Mouse (Mus musculus) embryonic facial prominence, embryonic 15.5 days (tissue): Measurements from ENCODE around the gene Nckap5. TPM values are rescaled to one million over a fixed set of nuclear protein-coding genes. Genes with fewer than 3 reads are reported as not detected.
A peak's percentile ranks its signal among the peaks of the same experiment; 100 is the strongest.
"Not testable (repeated sequence)": the region's sequence is repeated elsewhere in the genome, so short reads cannot be mapped to it uniquely, and the experiment has no call there.

Source experiments
- ATAC-seq: fragments of 200-750 bp; cut with Nextera tagmentation; 2 replicates; pipeline ENCODE4 v1.8.0; 2017; ENCODE audit warnings: low read depth, moderate TSS enrichment; ENCODE audit not compliant: insufficient number of reproducible peaks, low FRiP score, low TSS enrichment
- H3K27ac ChIP-seq: fragments of 300-500 bp; sonication (generic); replicated peaks from 2 replicates; pipeline ENCODE4 v1.5.1; 2015; ENCODE audit warnings: mild to moderate bottlenecking, inconsistent platforms
- H3K27me3 ChIP-seq: fragments of 300-500 bp; sonication (generic); 2 replicates; pipeline ENCODE4 v1.6.1; 2015; ENCODE audit warnings: inconsistent platforms
- H3K36me3 ChIP-seq: fragments of 300-500 bp; sonication (generic); 2 replicates; pipeline ENCODE4 v1.6.1; 2015; ENCODE audit warnings: mild to moderate bottlenecking, inconsistent platforms
- H3K4me1 ChIP-seq: fragments of 300-500 bp; sonication (generic); 2 replicates; pipeline ENCODE4 v1.6.1; 2015; ENCODE audit warnings: inconsistent platforms
- H3K4me2 ChIP-seq: fragments of 300-500 bp; sonication (generic); replicated peaks from 2 replicates; pipeline ENCODE4 v1.6.1; 2015; ENCODE audit warnings: mild to moderate bottlenecking, inconsistent platforms
- H3K4me3 ChIP-seq: fragments of 300-500 bp; sonication (generic); replicated peaks from 2 replicates; pipeline ENCODE4 v1.5.1; 2015; ENCODE audit warnings: mild to moderate bottlenecking, inconsistent platforms
- H3K9ac ChIP-seq: fragments of 300-500 bp; sonication (generic); 2 replicates; pipeline ENCODE4 v1.6.1; 2015; ENCODE audit warnings: inconsistent platforms
- H3K9me3 ChIP-seq: fragments of 300-500 bp; sonication (generic); replicated peaks from 2 replicates; pipeline ENCODE4 v1.6.1; 2016; ENCODE audit warnings: inconsistent platforms
- WGBS: fragments of 180-500 bp; shearing (Covaris S2); methylation state at CpG from one replicate; pipeline ENCODE4 v1.1.7; 2015; 5-methylcytosine and 5-hydroxymethylcytosine counted together
- polyA plus RNA-seq: library from polyadenylated mRNA; unstranded; fragments of >200 nt; fragmentation: Nextera tagmentation; extraction: Ambion mirVana; gene quantifications from 2 replicates; pipeline ENCODE4 v1.2.1, GENCODE M21; 2015

Nckap5 gene
- polyA plus RNA-seq, 1 experiment from 2014 or later: 9.8 TPM

GRCm38 (mm10) chr1:126824841-126825240 is 5.8 kb downstream of the Nckap5 start:
- Histone ChIP-seq H3K4me1 (peaks cover 6% of the 10 kb centered on the region), H3K27ac (no peak overlapping the region), H3K36me3 (no peaks in the 10 kb centered on the region), H3K27me3 (no peaks in the 10 kb centered on the region), H3K4me2 (no peak overlapping the region), H3K9me3 (no peaks in the 10 kb centered on the region), H3K4me3 (no peak overlapping the region), H3K9ac (no peak overlapping the region)
- WGBS: 59% methylated on average over 3 of the region's 3 CpGs
- no peak for ATAC-seq

GRCm38 (mm10) chr1:126822246-126822645 is 8.4 kb downstream of the Nckap5 start:
- H3K9ac ChIP-seq: no peak overlapping the region
- ATAC-seq: no peak
- H3K4me3 ChIP-seq: no peak overlapping the region
- no peaks in the 10 kb centered on the region for H3K36me3 ChIP-seq
- H3K9me3 ChIP-seq: no peaks in the 10 kb centered on the region
- H3K27me3 ChIP-seq: no peaks in the 10 kb centered on the region
- peaks cover 17% of the 10 kb centered on the region for H3K4me1 ChIP-seq
- 70% methylated on average over 6 of the region's 6 CpGs for WGBS
- no peak overlapping the region for H3K27ac ChIP-seq
- no peak overlapping the region for H3K4me2 ChIP-seq

- H3K27me3 ChIP-seq: no peaks in the 10 kb centered on the region
- peaks cover 21% of the 10 kb centered on the region for H3K4me1 ChIP-seq
- H3K4me2 ChIP-seq: peak overlapping the region; percentile 7; the same call in 1 of the 2 replicates
- H3K9me3 ChIP-seq: no peaks in the 10 kb centered on the region
- WGBS: 20% methylated on average over 9 of the region's 9 CpGs
- H3K9ac ChIP-seq: no peak overlapping the region
- no peaks in the 10 kb centered on the region for H3K36me3 ChIP-seq
- ATAC-seq: peak; percentile 83
- H3K4me3 ChIP-seq: no peak overlapping the region
- H3K27ac ChIP-seq: 0 out of 2 replicates have a peak overlapping the region, but pooled peaks have one; percentile 59
Observed at GRCm38 (mm10) chr1:126817381-126818034, 13.1 kb downstream of the Nckap5 start.

DNA sequence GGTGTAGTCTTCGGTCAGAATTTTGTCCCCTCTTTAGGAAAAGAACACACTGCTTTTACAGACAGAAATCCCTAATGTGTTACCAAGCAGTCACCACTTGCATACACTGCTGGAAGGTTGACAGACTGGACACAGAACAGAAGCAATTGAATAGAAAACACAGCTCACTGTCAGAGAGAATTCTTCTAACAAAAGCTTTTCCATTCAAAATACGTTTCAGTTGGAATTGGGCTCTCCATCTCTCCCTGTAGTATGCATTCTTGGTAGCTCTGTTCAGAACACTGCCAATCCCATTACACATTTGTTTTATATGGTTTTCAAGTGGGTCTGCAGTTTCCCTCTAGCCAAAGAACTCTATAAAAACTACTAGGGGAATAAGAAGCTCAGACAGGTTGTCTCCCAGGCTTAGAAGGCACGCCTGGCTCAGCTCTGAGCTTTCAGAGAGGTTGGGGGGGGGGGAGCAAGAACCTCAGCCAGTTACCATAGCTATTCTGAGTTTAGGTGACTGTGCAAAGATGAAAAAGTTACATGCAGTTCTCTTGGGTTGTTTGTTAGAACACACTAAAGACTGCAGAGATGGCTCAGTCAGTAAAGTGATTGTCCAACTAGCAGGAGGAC is 23.5 kb downstream of the Nckap5 start:
- Histone ChIP-seq H3K9me3 (no peaks in the 10 kb centered on the region), H3K4me3 (no peak overlapping the region), H3K27me3 (no peaks in the 10 kb centered on the region), H3K9ac (no peak overlapping the region), H3K27ac (no peak overlapping the region), H3K4me2 (no peak overlapping the region), H3K36me3 (no peaks in the 10 kb centered on the region), H3K4me1 (no peaks in the 10 kb centered on the region)
- 61% methylated on average over 3 of the region's 3 CpGs for WGBS
- no peak for ATAC-seq

DNA sequence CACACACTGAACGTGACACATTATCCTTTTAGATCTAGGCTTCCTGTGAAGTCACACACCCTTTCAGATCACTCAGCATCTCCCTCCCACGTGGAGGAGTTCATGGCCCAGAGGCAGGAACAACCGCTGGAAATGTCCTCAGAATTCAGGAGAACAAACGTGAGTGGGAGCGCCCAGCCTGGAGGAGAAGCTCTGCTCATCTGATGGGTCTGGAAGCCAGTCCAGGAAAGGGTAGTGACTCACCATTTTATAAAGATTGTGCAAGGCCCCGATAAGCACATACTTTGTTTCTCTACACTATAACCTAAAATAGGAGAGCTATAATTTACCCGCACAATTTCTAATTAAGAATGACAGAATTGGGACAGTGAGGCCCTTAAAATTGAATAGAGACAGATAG is 24.1 kb downstream of the Nckap5 start:
- Histone ChIP-seq H3K36me3 (no peaks in the 10 kb centered on the region), H3K4me2 (no peak overlapping the region), H3K9ac (no peak overlapping the region), H3K9me3 (no peaks in the 10 kb centered on the region), H3K4me1 (no peaks in the 10 kb centered on the region), H3K4me3 (no peak overlapping the region), H3K27ac (no peak overlapping the region), H3K27me3 (no peaks in the 10 kb centered on the region)
- WGBS: 57% methylated on average over 7 of the region's 7 CpGs
- no peak for ATAC-seq

DNA sequence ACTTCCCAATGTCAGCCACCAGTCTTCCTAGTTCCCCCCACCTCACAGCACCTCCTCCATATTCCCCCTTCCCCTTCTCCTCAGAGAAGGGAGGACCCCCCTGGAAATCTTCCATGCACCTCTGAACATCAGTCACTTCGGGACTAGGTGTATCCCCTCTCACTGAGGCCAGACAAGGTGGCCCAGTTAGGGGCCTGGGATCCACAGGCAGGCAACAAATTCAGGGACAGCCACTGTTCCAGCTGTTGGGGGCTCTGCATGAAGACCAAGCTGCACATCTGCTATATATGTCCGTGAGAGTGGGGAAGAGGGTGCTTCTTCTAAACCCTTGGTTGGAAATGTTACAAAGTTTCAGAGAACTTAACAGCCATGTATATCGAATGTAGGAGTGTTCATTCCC is 28.2 kb downstream of the Nckap5 start:
- WGBS: 74% methylated on average over 3 of the region's 3 CpGs
- Histone ChIP-seq H3K36me3 (no peaks in the 10 kb centered on the region), H3K9me3 (no peaks in the 10 kb centered on the region), H3K27me3 (no peaks in the 10 kb centered on the region), H3K4me1 (0 out of 2 replicates have a peak, but pooled peaks cover 5% of the 10 kb centered on the region), H3K4me3 (no peak overlapping the region), H3K27ac (no peak overlapping the region), H3K4me2 (no peak overlapping the region), H3K9ac (no peak overlapping the region)
- ATAC-seq: no peak

- no peaks in the 10 kb centered on the region for H3K36me3 ChIP-seq
- H3K4me3 ChIP-seq: no peak overlapping the region
- no peaks in the 10 kb centered on the region for H3K27me3 ChIP-seq
- no peak overlapping the region for H3K27ac ChIP-seq
- no peak for ATAC-seq
- 0 out of 2 replicates have a peak, but pooled peaks cover 5% of the 10 kb centered on the region for H3K4me1 ChIP-seq
- no peaks in the 10 kb centered on the region for H3K9me3 ChIP-seq
- H3K9ac ChIP-seq: no peak overlapping the region
- H3K4me2 ChIP-seq: no peak overlapping the region
- WGBS: 54% methylated on average over 8 of the region's 8 CpGs
Observed at GRCm38 (mm10) chr1:126801706-126802105, 28.9 kb downstream of the Nckap5 start.

- Histone ChIP-seq H3K4me1 (0 out of 2 replicates have a peak, but pooled peaks cover 5% of the 10 kb centered on the region), H3K9me3 (no peaks in the 10 kb centered on the region), H3K36me3 (no peaks in the 10 kb centered on the region), H3K4me3 (no peak overlapping the region), H3K27ac (no peak overlapping the region), H3K9ac (no peak overlapping the region), H3K27me3 (no peaks in the 10 kb centered on the region), H3K4me2 (no peak overlapping the region)
- no peak; the same call in 1 of the 2 replicates for ATAC-seq
- WGBS: 45% methylated on average over 11 of the region's 11 CpGs
Observed at GRCm38 (mm10) chr1:126799379-126799798, 31.2 kb downstream of the Nckap5 start.

GRCm38 (mm10) chr1:126780354-126780941 is 50.2 kb downstream of the Nckap5 start:
- not testable (repeated sequence) for H3K9ac ChIP-seq, H3K4me3 ChIP-seq, H3K36me3 ChIP-seq, H3K4me2 ChIP-seq, H3K9me3 ChIP-seq, ATAC-seq, H3K4me1 ChIP-seq, H3K27me3 ChIP-seq, H3K27ac ChIP-seq
- no CpG with 5 or more reads among the region's 2 CpGs for WGBS

DNA sequence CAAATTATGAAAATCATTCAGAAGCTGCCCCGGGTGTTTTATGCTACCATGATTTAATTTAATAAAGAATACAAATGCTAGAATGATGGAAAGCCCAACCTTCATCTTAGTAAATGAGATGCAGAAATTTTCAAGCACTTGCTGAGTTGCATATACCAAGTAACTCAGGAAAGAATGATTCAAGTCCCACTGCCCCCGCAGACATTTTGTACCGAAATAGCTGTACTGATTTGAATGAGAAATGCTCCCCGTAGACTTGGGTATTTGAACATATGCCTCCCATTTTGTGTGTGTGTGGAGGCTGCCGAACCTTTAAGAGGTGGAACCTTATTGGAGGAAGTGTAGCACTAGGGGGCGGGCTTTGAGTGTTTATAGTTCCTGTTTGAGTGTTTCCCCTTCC is 56.7 kb downstream of the Nckap5 start:
- not testable (repeated sequence) for ATAC-seq
- WGBS: no CpG with 5 or more reads among the region's 6 CpGs

GRCm38 (mm10) chr1:126766971-126767370 is 63.6 kb downstream of the Nckap5 start:
- H3K4me1 ChIP-seq: no peaks in the 10 kb centered on the region
- H3K4me3 ChIP-seq: no peak overlapping the region
- H3K36me3 ChIP-seq: no peaks in the 10 kb centered on the region
- H3K9ac ChIP-seq: no peak overlapping the region
- no peaks in the 10 kb centered on the region for H3K27me3 ChIP-seq
- no peak for ATAC-seq
- no peaks in the 10 kb centered on the region for H3K9me3 ChIP-seq
- H3K27ac ChIP-seq: no peak overlapping the region
- WGBS: 44% methylated on average over 1 of the region's 1 CpGs
- H3K4me2 ChIP-seq: no peak overlapping the region

More for the DNA sequence above, 56.7 kb downstream of the Nckap5 start:
- not testable (repeated sequence) for H3K4me3 ChIP-seq, H3K4me2 ChIP-seq, H3K27ac ChIP-seq, H3K4me1 ChIP-seq, H3K27me3 ChIP-seq, H3K9me3 ChIP-seq, H3K36me3 ChIP-seq, H3K9ac ChIP-seq
